Mouse (Mus musculus) MEL (cell line): ENCODE measurements around the gene Itgam. TPM values are rescaled to one million over a fixed set of nuclear protein-coding genes. Genes with fewer than 3 reads are reported as not detected.

Experiments used
- DNase-seq: peaks from one replicate; pipeline ENCODE4 v3.0.0; 2011; ENCODE audit warnings: low read depth, low spot score
- H3K27ac ChIP-seq: 2 replicates; pipeline ENCODE4 v1.5.1; 2012; ENCODE audit warnings: low read depth, mild to moderate bottlenecking, control low read depth, low read length, moderate library complexity; ENCODE audit not compliant: control insufficient read depth
- H3K27me3 ChIP-seq, 2 experiments: fragments of 150-350 bp in 1 of 2; sonication (generic) in 1 of 2; 2 replicates each; pipeline ENCODE4 v1.6.1; 2012; ENCODE audit warnings: low read length in 2 of 2, mild to moderate bottlenecking in 2 of 2, improper control_type of control experiment in 1 of 2, moderate library complexity in 1 of 2; ENCODE audit not compliant: insufficient read depth in 2 of 2, control insufficient read depth in 1 of 2
- H3K36me3 ChIP-seq, 2 experiments: 2 replicates each; pipeline ENCODE4 v1.6.1; 2012 to 2014; ENCODE audit warnings: low read length in 2 of 2, improper control_type of control experiment in 1 of 2, inconsistent platforms in 1 of 2, mild to moderate bottlenecking in 1 of 2; ENCODE audit not compliant: insufficient read depth in 2 of 2, control insufficient read depth in 1 of 2
- H3K4me1 ChIP-seq, 2 experiments: fragments of 150-350 bp in 1 of 2; sonication (generic) in 1 of 2; 2 replicates each; pipeline ENCODE4 v1.6.1; 2012; ENCODE audit warnings: low read length in 2 of 2, improper control_type of control experiment in 1 of 2, mild to moderate bottlenecking in 1 of 2; ENCODE audit not compliant: insufficient read depth in 2 of 2, control insufficient read depth in 1 of 2
- H3K4me3 ChIP-seq, 2 experiments: fragments of 150-350 bp in 1 of 2; sonication (generic) in 1 of 2; 2 replicates each; pipeline ENCODE4 v1.5.1; 2012; ENCODE audit warnings: low read depth in 2 of 2, low read length in 2 of 2, mild to moderate bottlenecking in 2 of 2, moderate library complexity in 2 of 2, control low read depth in 1 of 2, improper control_type of control experiment in 1 of 2; ENCODE audit not compliant: control insufficient read depth in 1 of 2, insufficient read depth in 1 of 2
- H3K79me2 ChIP-seq: 2 replicates; pipeline ENCODE4 v1.6.1; 2012; ENCODE audit warnings: mild to moderate bottlenecking, low read length, moderate library complexity; ENCODE audit not compliant: control insufficient read depth, poor library complexity, insufficient read depth
- H3K9ac ChIP-seq: 2 replicates; pipeline ENCODE4 v1.6.1; 2012; ENCODE audit warnings: low read depth, mild to moderate bottlenecking, control low read depth, low read length, moderate library complexity; ENCODE audit not compliant: control insufficient read depth, poor library complexity, severe bottlenecking
- H3K9me3 ChIP-seq: fragments of 150-350 bp; sonication (generic); replicated peaks from 2 replicates; pipeline ENCODE4 v1.6.1; 2012; ENCODE audit warnings: mild to moderate bottlenecking, low read length, improper control_type of control experiment, moderate library complexity; ENCODE audit not compliant: insufficient read depth
- CHD2 ChIP-seq: IDR thresholded peaks from 2 replicates; pipeline ENCODE4 v1.6.1; 2011; ENCODE audit warnings: low read length, improper control_type of control experiment
- CTCF ChIP-seq, 3 experiments: IDR thresholded peaks in 2 of 3; conservative IDR thresholded peaks in 1 of 3; 2 replicates each; pipeline ENCODE4 v1.5.1; 2011 to 2012; ENCODE audit warnings: low read length in 3 of 3, low read depth in 2 of 3, mild to moderate bottlenecking in 2 of 3, improper control_type of control experiment in 1 of 3, inconsistent platforms in 1 of 3, mixed read lengths in 1 of 3, moderate library complexity in 1 of 3; ENCODE audit not compliant: control insufficient read depth in 1 of 3, insufficient read depth in 1 of 3, poor library complexity in 1 of 3, severe bottlenecking in 1 of 3
- E2F4 ChIP-seq: IDR thresholded peaks from 2 replicates; pipeline ENCODE4 v1.6.1; 2011; ENCODE audit warnings: low read depth, low read length, improper control_type of control experiment, borderline replicate concordance
- ELF1 ChIP-seq: IDR thresholded peaks from 2 replicates; pipeline ENCODE4 v1.6.1; 2014; ENCODE audit warnings: low read depth, mild to moderate bottlenecking, inconsistent platforms, low read length, improper control_type of control experiment, moderate library complexity
- EP300 ChIP-seq, 2 experiments: IDR thresholded peaks; 2 replicates each; pipeline ENCODE4 v1.6.1; 2011; ENCODE audit warnings: improper control_type of control experiment in 2 of 2, low read length in 2 of 2, low read depth in 1 of 2, mild to moderate bottlenecking in 1 of 2
- ETS1 ChIP-seq: IDR thresholded peaks from 2 replicates; pipeline ENCODE4 v1.6.1; 2012; ENCODE audit warnings: low read depth, mild to moderate bottlenecking, inconsistent platforms, low read length, improper control_type of control experiment, moderate library complexity
- GABPA ChIP-seq: IDR thresholded peaks from 2 replicates; pipeline ENCODE4 v1.6.1; 2012; ENCODE audit warnings: low read depth, mild to moderate bottlenecking, inconsistent platforms, low read length, improper control_type of control experiment, moderate library complexity
- GATA1 ChIP-seq: IDR thresholded peaks from 2 replicates; pipeline ENCODE4 v1.6.1; 2011; ENCODE audit warnings: low read depth, low read length, improper control_type of control experiment
- HCFC1 ChIP-seq: IDR thresholded peaks from 2 replicates; pipeline ENCODE4 v1.6.1; 2012; ENCODE audit warnings: low read depth, mild to moderate bottlenecking, inconsistent platforms, low read length, improper control_type of control experiment, moderate library complexity
- JUND ChIP-seq: IDR thresholded peaks from 2 replicates; pipeline ENCODE4 v1.6.1; 2011; ENCODE audit warnings: low read depth, mild to moderate bottlenecking, improper control_type of control experiment, low read length
- MAZ ChIP-seq: IDR thresholded peaks from 2 replicates; pipeline ENCODE4 v1.6.1; 2012; ENCODE audit warnings: low read depth, mild to moderate bottlenecking, inconsistent platforms, low read length, improper control_type of control experiment
- MEF2A ChIP-seq: IDR thresholded peaks from 2 replicates; pipeline ENCODE4 v1.6.1; 2014; ENCODE audit warnings: low read depth, mild to moderate bottlenecking, inconsistent platforms, low read length, improper control_type of control experiment; ENCODE audit not compliant: poor library complexity, insufficient replicate concordance, severe bottlenecking; ENCODE audit errors: extremely low read depth
- MYC ChIP-seq: IDR thresholded peaks from 2 replicates; pipeline ENCODE4 v1.6.1; 2011; ENCODE audit warnings: low read depth, mild to moderate bottlenecking, low read length, improper control_type of control experiment, moderate library complexity
- NELFE ChIP-seq: IDR thresholded peaks from 2 replicates; pipeline ENCODE4 v1.6.1; 2011; ENCODE audit warnings: low read depth, low read length, improper control_type of control experiment
- POLR2AphosphoS5 ChIP-seq: IDR thresholded peaks from 2 replicates; pipeline ENCODE4 v1.6.1; 2012; ENCODE audit warnings: low read depth, borderline replicate concordance, mild to moderate bottlenecking, inconsistent platforms, low read length, moderate library complexity, mixed read lengths
- RAD21 ChIP-seq: IDR thresholded peaks from 2 replicates; pipeline ENCODE4 v1.6.1; 2011; ENCODE audit warnings: mild to moderate bottlenecking, low read depth, low read length, improper control_type of control experiment
- RCOR1 ChIP-seq: IDR thresholded peaks from 2 replicates; pipeline ENCODE4 v1.6.1; 2012; ENCODE audit warnings: low read depth, mild to moderate bottlenecking, inconsistent platforms, low read length, improper control_type of control experiment
- SIN3A ChIP-seq: IDR thresholded peaks from 2 replicates; pipeline ENCODE4 v1.6.1; 2012; ENCODE audit warnings: low read length, improper control_type of control experiment, inconsistent platforms
- TAL1 ChIP-seq: IDR thresholded peaks from 2 replicates; pipeline ENCODE4 v1.6.1; 2012; ENCODE audit warnings: mild to moderate bottlenecking, inconsistent platforms, low read length, moderate library complexity, mixed read lengths
- TBP ChIP-seq: IDR thresholded peaks from 2 replicates; pipeline ENCODE4 v1.8.0; 2011; ENCODE audit warnings: low read depth, low read length, improper control_type of control experiment
- TCF12 ChIP-seq: IDR thresholded peaks from 2 replicates; pipeline ENCODE4 v1.6.1; 2014; ENCODE audit warnings: low read depth, mild to moderate bottlenecking, inconsistent platforms, low read length, improper control_type of control experiment, moderate library complexity
- UBTF ChIP-seq: IDR thresholded peaks from 2 replicates; pipeline ENCODE4 v1.6.1; 2012; ENCODE audit warnings: low read depth, mild to moderate bottlenecking, inconsistent platforms, low read length, improper control_type of control experiment, moderate library complexity, borderline replicate concordance; ENCODE audit not compliant: insufficient read depth
- USF1 ChIP-seq: IDR thresholded peaks from 2 replicates; pipeline ENCODE4 v1.6.1; 2014; ENCODE audit warnings: low read depth, mild to moderate bottlenecking, inconsistent platforms, low read length, improper control_type of control experiment, moderate library complexity
- USF2 ChIP-seq, 2 experiments: IDR thresholded peaks; 2 replicates each; pipeline ENCODE4 v1.6.1; 2011 to 2012; ENCODE audit warnings: improper control_type of control experiment in 2 of 2, low read length in 2 of 2, borderline replicate concordance in 1 of 2, inconsistent platforms in 1 of 2, low read depth in 1 of 2, mild to moderate bottlenecking in 1 of 2; ENCODE audit not compliant: insufficient read depth in 1 of 2
- ZKSCAN1 ChIP-seq: IDR thresholded peaks from 2 replicates; pipeline ENCODE4 v1.6.1; 2012; ENCODE audit warnings: low read depth, mild to moderate bottlenecking, inconsistent platforms, low read length, improper control_type of control experiment, moderate library complexity
- ZMIZ1 ChIP-seq: IDR thresholded peaks from 2 replicates; pipeline ENCODE4 v1.6.1; 2012; ENCODE audit warnings: low read depth, mild to moderate bottlenecking, inconsistent platforms, low read length, improper control_type of control experiment, moderate library complexity
- ZNF384 ChIP-seq: IDR thresholded peaks from 2 replicates; pipeline ENCODE4 v1.6.1; 2012; ENCODE audit warnings: low read depth, mild to moderate bottlenecking, inconsistent platforms, low read length, improper control_type of control experiment
- polyA plus RNA-seq, 2 experiments: library from polyadenylated mRNA; stranded (reverse) in 1 of 2; unstranded in 1 of 2; fragments of >175 nt in 1 of 2; fragments of >200 nt in 1 of 2; gene quantifications; 2 replicates each; pipeline versions ENCODE4 v1.2.1 to v1.2.4; 2012; ENCODE audit warnings: low replicate concordance in 2 of 2, low read depth in 1 of 2; ENCODE audit not compliant: insufficient read length in 2 of 2, insufficient read depth in 1 of 2, missing spikeins in 1 of 2
- total RNA-seq: library from RNA; depleted of rRNA; stranded (reverse); fragments of 300-350 nt; gene quantifications from 2 replicates; pipeline ENCODE4 v1.2.3, GENCODE M21; 2012

Gene Itgam
- total and polyA plus RNA-seq, 3 experiments: not detected

DNA sequence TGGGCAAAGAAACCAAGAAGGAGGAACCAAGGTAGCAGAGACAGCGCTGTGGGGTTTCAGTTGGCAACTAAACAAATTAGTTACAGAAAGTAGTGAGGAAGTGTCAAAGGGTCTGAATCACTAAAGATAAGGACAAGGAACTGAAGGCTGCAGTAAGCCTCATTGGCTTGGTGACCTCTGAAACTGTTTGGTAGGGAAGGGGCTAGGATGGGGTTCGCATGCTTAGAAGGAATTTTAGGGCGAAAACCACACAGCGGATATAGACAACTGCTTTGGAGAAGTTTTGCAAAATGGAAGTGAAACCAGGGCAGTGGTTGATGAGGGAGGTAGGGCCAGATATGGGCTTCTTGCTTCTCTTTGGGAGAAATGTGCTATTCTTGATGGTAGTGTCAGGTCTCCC lies 13.6 kb upstream of the Itgam start:
- H3K4me3 ChIP-seq: peak overlapping the region in 1 of 2 experiments; percentile 8; a peak in 1 of 4 replicates
- peak overlapping the region; percentile 67 for H3K27ac ChIP-seq
- H3K9ac ChIP-seq: no peak overlapping the region

DNA sequence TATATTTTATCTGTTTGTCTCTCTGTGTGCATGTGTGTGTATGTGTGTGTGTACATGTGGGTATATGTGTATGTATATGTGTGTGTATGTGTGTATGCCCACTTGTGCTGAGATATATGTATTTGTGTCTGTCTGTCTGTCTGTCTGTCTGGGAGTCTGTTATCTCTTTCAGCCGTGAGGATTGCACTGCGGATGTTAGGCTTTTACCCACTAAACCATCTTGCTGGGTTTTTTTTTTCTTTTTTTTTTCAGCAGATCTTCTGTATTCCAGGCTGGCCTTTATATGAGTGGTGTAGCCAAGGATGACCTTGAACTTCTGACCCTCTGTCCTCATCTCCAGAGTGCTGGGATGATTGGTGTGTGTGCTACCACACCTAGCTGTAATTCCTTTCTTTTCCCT lies 13.2 kb upstream of the Itgam start:
- peak; percentile 94 for TF ChIP-seq ZNF384
- no peak for TF ChIP-seq E2F4
- peak; percentile 36 to 48; a peak in 1 of 4 replicates for TF ChIP-seq EP300 (IDR thresholded peaks at IDR 0.05; ENCODE audit: low read depth in 1 of 2, low read length in 2 of 2)
- 0 out of 2 replicates have a peak, but pooled peaks have one; percentile 34 for TF ChIP-seq TCF12
- TF ChIP-seq CTCF (IDR thresholded peaks at IDR 0.05 in 2 of 3, conservative IDR thresholded peaks at IDR 0.05 in 1 of 3; ENCODE audit: control insufficient read depth in 1 of 3, insufficient read depth in 1 of 3, low read depth in 2 of 3, low read length in 3 of 3, poor library complexity in 1 of 3, severe bottlenecking in 1 of 3): no peak
- peak; percentile 72 for TF ChIP-seq GATA1
- TF ChIP-seq, all 39 proteins: peak for 4
- Histone ChIP-seq H3K27ac (peak overlapping the region; percentile 67), H3K36me3 (peaks cover 0 to 36% of the 10 kb centered on the region in 2 experiments; a peak in 2 of 4 replicates), H3K9ac (no peak overlapping the region), H3K4me3 (no peak overlapping the region), H3K79me2 (no peaks in the 10 kb centered on the region), H3K27me3 (no peaks in the 10 kb centered on the region), H3K4me1 (peaks cover 26 to 38% of the 10 kb centered on the region in 2 experiments), H3K9me3 (no peaks in the 10 kb centered on the region)
- peak; percentile 67 for DNase-seq

More for the DNA sequence above, 13.6 kb upstream of the Itgam start:
- peak; percentile 90 for DNase-seq
- Histone ChIP-seq H3K79me2 (no peaks in the 10 kb centered on the region), H3K9me3 (no peaks in the 10 kb centered on the region), H3K4me1 (peaks cover 26 to 42% of the 10 kb centered on the region in 2 experiments), H3K36me3 (peaks cover 0 to 39% of the 10 kb centered on the region in 2 experiments; a peak in 2 of 4 replicates), H3K27me3 (no peaks in the 10 kb centered on the region)
- TF ChIP-seq USF2 (IDR thresholded peaks at IDR 0.05; ENCODE audit: borderline replicate concordance in 1 of 2, insufficient read depth in 1 of 2, low read depth in 1 of 2, low read length in 2 of 2) (no peak), TBP (0 out of 2 replicates have a peak, but pooled peaks have one; percentile 47), GABPA (no peak), JUND (no peak), UBTF (no peak), USF1 (no peak), CHD2 (no peak), POLR2AphosphoS5 (no peak), ZKSCAN1 (no peak), HCFC1 (0 out of 2 replicates have a peak, but pooled peaks have one; percentile 34), SIN3A (peak; percentile 65), GATA1 (peak; percentile 90), NELFE (no peak), MYC (peak; percentile 56; the same call in 1 of the 2 replicates), TAL1 (peak; percentile 76), RCOR1 (peak; percentile 69; the same call in 1 of the 2 replicates), EP300 (IDR thresholded peaks at IDR 0.05; ENCODE audit: low read depth in 1 of 2, low read length in 2 of 2) (peak; percentile 86 to 92), MAZ (no peak), TCF12 (peak; percentile 76), ZMIZ1 (no peak), ELF1 (peak; percentile 58; the same call in 1 of the 2 replicates), RAD21 (no peak), MEF2A (no peak), E2F4 (no peak), ETS1 (peak; percentile 80)
